Mouse (Mus musculus): ENCODE results near the gene Tex22. TPM values are rescaled to one million over a fixed set of nuclear protein-coding genes. Genes with fewer than 3 reads are reported as not detected.

Tex22 gene
- polyA plus RNA-seq (2012; rRNA removed): not detected in 2 replicates

GRCm38 (mm10) chr12:113074329-113075062 is at the start of gene Tex22:
TSS of gene Tex22 (plus strand) at chr12:113074502.

DNA sequence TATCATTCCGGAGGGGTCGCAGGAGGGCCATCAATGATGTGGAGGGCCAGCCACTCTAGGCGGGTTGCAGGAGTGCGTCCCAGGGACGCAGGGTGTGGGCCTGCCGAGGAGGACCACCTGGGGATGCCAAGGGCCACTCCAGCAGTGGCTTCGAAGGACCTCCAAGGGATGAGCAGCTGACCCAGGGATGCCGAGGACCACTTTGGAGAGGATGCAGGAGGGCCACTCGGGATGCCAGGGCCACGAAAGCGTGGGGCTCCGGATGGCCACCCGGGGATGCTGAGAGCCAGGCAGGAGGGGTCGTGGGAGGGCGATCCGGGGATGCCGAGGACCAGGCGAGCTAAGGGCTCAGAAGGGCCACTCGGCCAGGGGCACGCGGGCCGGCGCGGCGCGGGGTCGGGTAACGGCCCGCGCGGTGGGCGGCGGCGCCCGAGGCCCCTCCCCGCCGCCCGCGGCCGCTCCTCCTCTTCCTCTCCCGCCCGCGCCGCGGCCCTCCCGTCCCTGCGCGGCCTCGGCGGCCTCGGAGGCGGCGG is 23.5 kb downstream of the Tex22 start, which contains the start of gene Mta1:
TSS of gene Mta1 (plus strand) at position 530 of the 533 bp plus-strand sequence.

Other genes with a start within 250 kb of the Tex22 start
- 37.9 and 43.0 TPM in 2 replicates for gene Cdca4, start 245.1 kb upstream of the Tex22 start, polyA plus RNA-seq (2012; rRNA removed)
- gene Gpr132, start 206.3 kb upstream of the Tex22 start, polyA plus RNA-seq (2012; rRNA removed): 0.27 and 0.40 TPM in 2 replicates
- 0.26 and 0.30 TPM in 2 replicates for gene Jag2, start 144.7 kb upstream of the Tex22 start, polyA plus RNA-seq (2012; rRNA removed)
- 6.9 and 7.9 TPM in 2 replicates for gene Nudt14, start 132.4 kb upstream of the Tex22 start, polyA plus RNA-seq (2012; rRNA removed)
- 3.4 and 5.0 TPM in 2 replicates for gene Btbd6, start 98.0 kb upstream of the Tex22 start, polyA plus RNA-seq (2012; rRNA removed)
- gene Brf1, start 73.8 kb upstream of the Tex22 start, polyA plus RNA-seq (2012; rRNA removed): 31.0 and 33.3 TPM in 2 replicates
- 10.3 and 11.2 TPM in 2 replicates for gene Pacs2, start 60.0 kb upstream of the Tex22 start, polyA plus RNA-seq (2012; rRNA removed)
- gene Mta1, start 23.8 kb downstream of the Tex22 start, polyA plus RNA-seq (2012; rRNA removed): 20.7 and 22.6 TPM in 2 replicates
- 25.7 and 29.8 TPM in 2 replicates for gene Crip2, start 65.7 kb downstream of the Tex22 start, polyA plus RNA-seq (2012; rRNA removed)
- gene Crip1, start 71.8 kb downstream of the Tex22 start, polyA plus RNA-seq (2012; rRNA removed): 84.7 and 100 TPM in 2 replicates
- gene Tedc1, start 81.9 kb downstream of the Tex22 start, polyA plus RNA-seq (2012; rRNA removed): 7.2 and 7.9 TPM in 2 replicates
- 0.25 and 0.37 TPM in 2 replicates for gene Tmem121, start 111.4 kb downstream of the Tex22 start, polyA plus RNA-seq (2012; rRNA removed)

All from liver, embryonic 14 days (tissue).